Mouse (Mus musculus) ES-CJ7 (cell line): ENCODE measurements around the gene Pde7b.

Source experiments
- DNase-seq: peaks from one replicate; pipeline ENCODE4 v3.0.0; 2011; ENCODE audit warnings: low read depth, low spot score

Pde7b gene

GRCm38 (mm10) chr10:20548833-20549710, 175.8 kb downstream of the Pde7b start:
- DNase-seq: peak; percentile 65

GRCm38 (mm10) chr10:20547951-20548551, 176.8 kb downstream of the Pde7b start:
- DNase-seq: peak; percentile 4

DNA sequence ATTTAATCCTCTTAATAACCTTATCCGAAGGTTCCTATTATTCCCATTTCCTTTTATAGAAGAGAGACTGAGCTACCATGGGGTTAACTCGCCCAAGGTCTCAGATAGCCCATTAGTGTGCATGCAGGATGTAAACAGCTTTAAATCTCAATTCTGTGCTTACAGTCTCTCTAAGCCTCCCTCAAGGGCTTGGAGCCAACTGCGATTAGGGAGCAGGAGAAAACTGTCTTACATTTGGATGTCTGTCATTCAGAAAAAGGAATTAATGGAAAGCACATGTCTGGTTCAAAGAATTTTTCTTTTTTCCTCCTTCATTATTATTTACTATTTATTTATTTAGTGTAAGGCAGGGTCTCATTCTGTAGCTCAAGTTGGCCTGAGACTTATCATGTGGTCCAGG, 181.8 kb downstream of the Pde7b start:
- DNase-seq: no peak

- no peak for DNase-seq
Observed at GRCm38 (mm10) chr10:20533811-20534210, 191.1 kb downstream of the Pde7b start.

DNA sequence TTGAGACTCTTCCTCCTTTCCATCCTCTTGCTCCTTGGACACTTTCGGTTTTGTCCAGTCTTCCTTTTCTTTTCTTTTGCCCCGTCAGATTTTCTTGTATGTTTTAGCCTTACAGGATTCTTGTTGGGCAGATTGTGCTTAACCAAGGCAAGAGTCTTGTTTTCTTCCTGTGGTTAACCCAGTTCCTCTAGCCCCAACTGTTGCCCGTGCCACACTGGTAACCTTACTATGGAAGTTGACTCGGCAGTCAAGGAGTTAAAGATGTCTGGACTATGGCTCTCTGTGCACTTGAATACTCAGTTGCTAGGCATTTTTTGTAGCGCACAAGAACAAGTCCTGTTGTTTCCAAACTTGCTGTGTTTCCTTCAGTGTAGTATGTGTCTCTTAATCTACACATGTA, 193.0 kb downstream of the Pde7b start:
- DNase-seq: no peak

- peak; percentile 42 for DNase-seq
Observed at GRCm38 (mm10) chr10:20528544-20529411, 196.1 kb downstream of the Pde7b start.

DNA sequence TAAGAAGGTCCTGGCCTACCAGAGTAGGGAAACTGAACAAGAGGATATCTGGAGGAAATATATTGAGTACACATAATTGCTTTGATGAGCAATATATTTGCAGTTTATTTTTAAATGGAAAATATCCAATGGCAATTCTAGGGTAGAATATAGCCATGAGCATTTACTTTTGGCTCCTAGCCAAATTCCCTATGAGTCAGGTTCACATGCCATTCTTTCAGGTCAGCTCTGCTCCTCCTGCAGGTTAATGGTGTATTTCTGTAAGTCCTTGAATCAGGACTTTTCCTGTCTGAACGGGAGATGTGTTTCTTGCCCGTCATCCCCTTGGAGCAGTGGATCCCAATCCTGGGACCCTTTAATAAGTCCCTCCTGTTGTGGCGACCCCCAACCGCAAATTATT, 197.1 kb downstream of the Pde7b start:
- DNase-seq: no peak

DNA sequence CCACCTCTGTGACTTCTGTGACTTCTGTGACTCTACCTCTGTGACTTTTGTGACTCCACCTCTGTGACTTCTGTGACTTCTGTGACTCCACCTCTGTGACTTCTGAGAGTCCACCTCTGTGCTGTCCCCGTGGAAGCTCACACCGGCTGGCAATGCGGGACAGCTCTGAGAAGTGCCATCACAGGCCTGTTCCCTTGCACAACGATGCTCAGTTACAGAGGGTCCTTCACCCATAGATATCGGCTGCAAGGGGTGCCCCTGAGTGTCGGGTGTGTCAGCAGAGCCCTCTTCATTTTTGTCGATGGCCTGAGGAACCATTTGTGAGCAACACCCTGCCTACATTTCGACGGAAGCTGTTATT, 206.4 kb downstream of the Pde7b start:
- DNase-seq: no peak

DNA sequence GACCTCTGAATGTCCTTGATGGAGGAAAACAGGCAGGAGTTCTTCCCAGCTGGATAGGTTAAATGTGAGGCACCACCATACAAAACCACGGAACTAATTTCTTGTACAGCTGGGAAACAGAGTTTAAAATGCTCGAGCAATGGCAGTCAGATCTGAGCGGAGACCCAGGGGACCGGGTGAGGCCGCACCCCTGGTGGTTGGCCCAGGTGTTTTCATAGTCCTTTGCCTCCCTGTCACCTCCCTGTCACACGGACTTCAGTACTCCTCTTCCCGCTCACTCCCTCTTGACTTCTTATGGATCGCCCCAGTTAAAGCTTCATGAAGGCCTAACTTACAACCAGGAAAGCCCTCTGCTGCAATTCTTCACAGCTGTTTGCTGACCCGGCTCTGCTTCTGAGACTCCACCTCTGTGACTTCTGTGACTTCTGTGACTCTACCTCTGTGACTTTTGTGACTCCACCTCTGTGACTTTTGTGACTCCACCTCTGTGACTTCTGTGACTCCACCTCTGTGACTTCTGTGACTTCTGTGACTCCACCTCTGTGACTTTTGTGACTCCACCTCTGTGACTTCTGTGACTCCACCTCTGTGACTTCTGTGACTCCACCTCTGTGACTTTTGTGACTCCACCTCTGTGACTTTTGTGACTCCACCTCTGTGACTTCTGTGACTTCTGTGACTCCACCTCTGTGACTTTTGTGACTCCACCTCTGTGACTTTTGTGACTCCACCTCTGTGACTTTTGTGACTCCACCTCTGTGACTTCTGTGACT, 206.9 kb downstream of the Pde7b start:
- peak; percentile 14 for DNase-seq

DNA sequence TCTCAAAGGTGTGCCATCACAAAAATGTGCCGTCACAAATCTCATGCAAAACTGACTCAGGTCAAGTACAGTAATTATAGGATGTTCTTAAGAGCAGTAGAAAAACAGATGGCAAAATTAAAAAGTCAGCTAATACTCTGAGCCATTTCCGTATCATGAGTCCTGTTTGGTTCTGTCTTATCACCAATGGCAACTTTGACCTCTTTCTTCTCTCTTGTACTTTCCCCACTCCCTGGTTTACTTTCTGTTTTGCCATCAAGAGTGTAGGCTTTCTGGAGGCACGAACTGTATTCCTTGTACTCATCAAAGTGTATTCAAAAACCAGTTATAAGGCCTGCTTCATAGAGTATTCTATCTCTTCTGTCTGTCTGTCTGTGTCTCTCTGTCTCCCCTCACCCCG, 211.0 kb downstream of the Pde7b start:
- DNase-seq: no peak

DNA sequence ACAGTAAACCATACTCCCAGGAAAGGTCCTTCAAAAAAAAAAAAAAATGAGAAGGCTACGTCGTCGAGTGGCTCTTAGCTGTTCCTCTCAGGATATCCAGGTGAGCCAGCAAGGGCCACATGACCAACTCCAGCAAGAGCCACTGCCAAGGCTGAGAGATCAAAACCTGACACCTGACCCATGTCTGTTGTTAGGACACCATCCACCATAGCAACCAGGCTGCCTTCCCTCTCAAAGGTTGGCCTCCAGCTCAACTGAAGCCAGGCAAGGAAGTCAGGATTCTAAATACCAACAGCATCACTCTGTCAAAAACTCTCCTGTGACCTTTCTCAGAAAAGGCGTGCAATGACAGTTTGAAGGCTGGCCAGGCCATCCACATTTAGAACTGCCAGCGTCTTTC, 211.4 kb downstream of the Pde7b start:
- no peak for DNase-seq

- DNase-seq: no peak
Observed at GRCm38 (mm10) chr10:20509819-20510218, 215.1 kb downstream of the Pde7b start.

GRCm38 (mm10) chr10:20508497-20508896, 216.4 kb downstream of the Pde7b start:
- no peak for DNase-seq

GRCm38 (mm10) chr10:20507732-20508412, 217.0 kb downstream of the Pde7b start:
- no peak for DNase-seq

DNA sequence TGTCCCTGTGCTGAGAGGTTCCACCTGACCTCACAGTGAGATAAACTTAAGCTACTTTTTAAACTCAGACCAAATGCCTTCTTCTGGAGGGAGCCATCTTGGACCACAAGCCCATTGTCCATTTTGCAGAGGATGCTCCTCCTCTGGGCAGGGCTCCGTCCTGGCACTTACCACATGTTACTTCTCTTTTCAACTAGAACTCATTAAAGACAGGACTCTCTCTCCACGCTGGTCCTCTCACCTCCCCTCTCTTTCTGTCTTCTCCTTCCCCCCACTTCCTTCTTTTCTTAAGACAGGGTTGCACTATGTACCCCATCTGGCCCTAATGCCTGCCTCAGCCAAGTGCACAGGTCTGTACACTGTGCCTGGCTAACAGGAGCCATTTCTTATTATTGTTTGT, 217.8 kb downstream of the Pde7b start:
- DNase-seq: no peak

- DNase-seq: no peak
Observed at GRCm38 (mm10) chr10:20505454-20505853, 219.4 kb downstream of the Pde7b start.

GRCm38 (mm10) chr10:20504800-20505199, 220.1 kb downstream of the Pde7b start:
- DNase-seq: no peak

- DNase-seq: no peak
Observed at GRCm38 (mm10) chr10:20503265-20504025, 221.4 kb downstream of the Pde7b start.

GRCm38 (mm10) chr10:20501221-20501620, 223.7 kb downstream of the Pde7b start:
- DNase-seq: no peak

- no peak for DNase-seq
Observed at GRCm38 (mm10) chr10:20495051-20495450, 229.8 kb downstream of the Pde7b start.
